Mouse (Mus musculus) C2C12 (cell line): ENCODE data around the gene Aco1.

Experiments used
- CTCF ChIP-seq: IDR thresholded peaks from one replicate; pipeline ENCODE4 v1.5.1; 2011; ENCODE audit not compliant: control insufficient read depth, insufficient read depth, insufficient read length
- MYOG ChIP-seq: IDR thresholded peaks from one replicate; pipeline ENCODE4 v1.6.1; 2011; ENCODE audit not compliant: control insufficient read depth, insufficient read length; ENCODE audit errors: extremely low read depth

DNA sequence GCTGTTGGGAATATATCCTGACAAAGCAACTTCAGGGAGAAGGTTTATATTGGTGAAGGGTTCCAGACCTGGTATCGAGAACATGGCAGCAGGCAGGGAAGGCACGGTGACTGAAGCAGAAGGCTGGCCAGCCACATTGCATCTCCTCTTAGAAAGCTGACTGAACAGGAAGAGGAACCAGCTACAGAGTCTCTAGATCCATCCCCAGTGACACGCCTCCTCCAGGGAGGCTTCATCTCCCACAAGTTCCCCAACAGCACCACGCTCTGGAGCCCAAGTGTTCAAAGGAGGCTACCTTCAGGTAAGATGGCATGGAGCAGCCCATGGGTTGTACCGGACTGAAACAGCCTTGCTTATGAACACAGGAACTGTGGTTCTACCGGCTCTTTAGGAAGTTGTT is 59.3 kb downstream of the Aco1 start:
- TF ChIP-seq MYOG (no peak), CTCF (no peak)
